Mouse (Mus musculus): Measurements from ENCODE around the gene Rbfox1. TPM values are rescaled to one million over a fixed set of nuclear protein-coding genes. Genes with fewer than 3 reads are reported as not detected.

Gene Rbfox1
- total RNA-seq, 1 experiment from 2014 or later: not detected

- no peak for ATAC-seq (replicated peaks; ENCODE audit: low read depth, poor library complexity, severe bottlenecking)
Observed at GRCm38 (mm10) chr16:6851393-6851792, 966.2 kb downstream of the Rbfox1 start.

GRCm38 (mm10) chr16:6853796-6854195 is 968.6 kb downstream of the Rbfox1 start:
- no peak for ATAC-seq (replicated peaks; ENCODE audit: low read depth, poor library complexity, severe bottlenecking)

- ATAC-seq (replicated peaks; ENCODE audit: low read depth, poor library complexity, severe bottlenecking): no peak
Observed at GRCm38 (mm10) chr16:6861656-6862055, 976.5 kb downstream of the Rbfox1 start.

GRCm38 (mm10) chr16:6882683-6883430 is 997.7 kb downstream of the Rbfox1 start:
- no peak for ATAC-seq (replicated peaks; ENCODE audit: low read depth, poor library complexity, severe bottlenecking)

- ATAC-seq (replicated peaks; ENCODE audit: low read depth, poor library complexity, severe bottlenecking): no peak
Observed at GRCm38 (mm10) chr16:6883798-6884197, 998.6 kb downstream of the Rbfox1 start.

GRCm38 (mm10) chr16:6885617-6886016 is 1000.5 kb downstream of the Rbfox1 start:
- no peak for ATAC-seq (replicated peaks; ENCODE audit: low read depth, poor library complexity, severe bottlenecking)

- no peak for ATAC-seq (replicated peaks; ENCODE audit: low read depth, poor library complexity, severe bottlenecking)
Observed at GRCm38 (mm10) chr16:6889221-6889620, 1004.1 kb downstream of the Rbfox1 start.

GRCm38 (mm10) chr16:6897734-6898133 is 1012.6 kb downstream of the Rbfox1 start:
- ATAC-seq (replicated peaks; ENCODE audit: low read depth, poor library complexity, severe bottlenecking): no peak

GRCm38 (mm10) chr16:6900006-6900405 is 1014.9 kb downstream of the Rbfox1 start:
- no peak for ATAC-seq (replicated peaks; ENCODE audit: low read depth, poor library complexity, severe bottlenecking)

- ATAC-seq (replicated peaks; ENCODE audit: low read depth, poor library complexity, severe bottlenecking): no peak
Observed at GRCm38 (mm10) chr16:6904984-6905383, 1019.8 kb downstream of the Rbfox1 start.

GRCm38 (mm10) chr16:6906001-6906400 is 1020.8 kb downstream of the Rbfox1 start:
- no peak for ATAC-seq (replicated peaks; ENCODE audit: low read depth, poor library complexity, severe bottlenecking)

GRCm38 (mm10) chr16:6907550-6907949 is 1022.4 kb downstream of the Rbfox1 start:
- ATAC-seq (replicated peaks; ENCODE audit: low read depth, poor library complexity, severe bottlenecking): no peak

GRCm38 (mm10) chr16:6914531-6914930 is 1029.4 kb downstream of the Rbfox1 start:
- no peak for ATAC-seq (replicated peaks; ENCODE audit: low read depth, poor library complexity, severe bottlenecking)

- ATAC-seq (replicated peaks; ENCODE audit: low read depth, poor library complexity, severe bottlenecking): no peak
Observed at GRCm38 (mm10) chr16:6918641-6919040, 1033.5 kb downstream of the Rbfox1 start.

- ATAC-seq (replicated peaks; ENCODE audit: low read depth, poor library complexity, severe bottlenecking): no peak
Observed at GRCm38 (mm10) chr16:6919681-6920080, 1034.5 kb downstream of the Rbfox1 start.

- ATAC-seq (replicated peaks; ENCODE audit: low read depth, poor library complexity, severe bottlenecking): no peak
Observed at GRCm38 (mm10) chr16:6927661-6928060, 1042.5 kb downstream of the Rbfox1 start.

GRCm38 (mm10) chr16:6930795-6931194 is 1045.6 kb downstream of the Rbfox1 start:
- ATAC-seq (replicated peaks; ENCODE audit: low read depth, poor library complexity, severe bottlenecking): no peak

GRCm38 (mm10) chr16:6946151-6946550 is 1061.0 kb downstream of the Rbfox1 start:
- no peak for ATAC-seq (replicated peaks; ENCODE audit: low read depth, poor library complexity, severe bottlenecking)

GRCm38 (mm10) chr16:6949666-6950065 is 1064.5 kb downstream of the Rbfox1 start:
- ATAC-seq (replicated peaks; ENCODE audit: low read depth, poor library complexity, severe bottlenecking): no peak

GRCm38 (mm10) chr16:6955102-6955675 is 1070.0 kb downstream of the Rbfox1 start:
- no peak for ATAC-seq (replicated peaks; ENCODE audit: low read depth, poor library complexity, severe bottlenecking)

GRCm38 (mm10) chr16:6961931-6962379 is 1076.8 kb downstream of the Rbfox1 start:
- ATAC-seq (replicated peaks; ENCODE audit: low read depth, poor library complexity, severe bottlenecking): no peak

GRCm38 (mm10) chr16:6962508-6962907 is 1077.4 kb downstream of the Rbfox1 start:
- ATAC-seq (replicated peaks; ENCODE audit: low read depth, poor library complexity, severe bottlenecking): no peak
